Mouse (Mus musculus): Measurements from ENCODE around the gene Stk38. TPM values are rescaled to one million over a fixed set of nuclear protein-coding genes. Genes with fewer than 3 reads are reported as not detected.
"Not testable (repeated sequence)": the region's sequence is repeated elsewhere in the genome, so short reads cannot be mapped to it uniquely, and the experiment has no call there.

Stk38 gene
- polyA plus RNA-seq, 1 experiment from 2014 or later = 90.1 TPM

GRCm38 (mm10) chr17:29043583-29043982 is 35.8 kb upstream of the Stk38 start:
- no peak overlapping the region for H3K27ac ChIP-seq (ENCODE audit: low read depth, low read length)
- peaks cover 59% of the 10 kb centered on the region for H3K36me3 ChIP-seq (ENCODE audit: control insufficient read depth, insufficient read depth, low read length)
- no peaks in the 10 kb centered on the region for H3K9me3 ChIP-seq (ENCODE audit: control insufficient read depth, low read length)
- no peak overlapping the region for H3K9ac ChIP-seq (ENCODE audit: low read depth, low read length)
- no peak overlapping the region for H3K4me2 ChIP-seq
- WGBS = 88% methylated on average over 3 of the region's 3 CpGs
- H3K4me3 ChIP-seq (ENCODE audit: low read depth, low read length) = no peak overlapping the region
- H3K4me1 ChIP-seq (replicated peaks; ENCODE audit: control insufficient read depth, insufficient read depth, low read length) = peaks cover 12% of the 10 kb centered on the region
- no peak for ATAC-seq (replicated peaks; ENCODE audit: low FRiP score)
- no peak for DNase-seq (ENCODE audit: low spot score)
- H3K27me3 ChIP-seq (replicated peaks; ENCODE audit: control insufficient read depth, insufficient read depth, low read length) = no peaks in the 10 kb centered on the region

- no peak for DNase-seq (ENCODE audit: low spot score)
- Histone ChIP-seq H3K36me3 (ENCODE audit: control insufficient read depth, insufficient read depth, low read length) (peaks cover 66% of the 10 kb centered on the region), H3K4me3 (ENCODE audit: low read depth, low read length) (no peak overlapping the region), H3K9me3 (ENCODE audit: control insufficient read depth, low read length) (no peaks in the 10 kb centered on the region), H3K27me3 (replicated peaks; ENCODE audit: control insufficient read depth, insufficient read depth, low read length) (no peaks in the 10 kb centered on the region), H3K4me1 (replicated peaks; ENCODE audit: control insufficient read depth, insufficient read depth, low read length) (peaks cover 12% of the 10 kb centered on the region), H3K4me2 (no peak overlapping the region), H3K27ac (ENCODE audit: low read depth, low read length) (no peak overlapping the region), H3K9ac (ENCODE audit: low read depth, low read length) (no peak overlapping the region)
- ATAC-seq (replicated peaks; ENCODE audit: low FRiP score) = no peak
Observed at GRCm38 (mm10) chr17:29042569-29042968, 34.8 kb upstream of the Stk38 start.

- ATAC-seq (replicated peaks; ENCODE audit: low FRiP score); H3K27me3 ChIP-seq (replicated peaks; ENCODE audit: control insufficient read depth, insufficient read depth, low read length): not testable (repeated sequence)
Observed at GRCm38 (mm10) chr17:29041632-29042031, 33.8 kb upstream of the Stk38 start.

GRCm38 (mm10) chr17:29039351-29039750 is 31.6 kb upstream of the Stk38 start:
- Histone ChIP-seq H3K4me3 (ENCODE audit: low read depth, low read length) (no peak overlapping the region), H3K36me3 (ENCODE audit: control insufficient read depth, insufficient read depth, low read length) (peaks cover 56% of the 10 kb centered on the region), H3K27ac (ENCODE audit: low read depth, low read length) (no peak overlapping the region), H3K4me1 (replicated peaks; ENCODE audit: control insufficient read depth, insufficient read depth, low read length) (peaks cover 31% of the 10 kb centered on the region), H3K27me3 (replicated peaks; ENCODE audit: control insufficient read depth, insufficient read depth, low read length) (no peaks in the 10 kb centered on the region), H3K4me2 (no peak overlapping the region), H3K9me3 (ENCODE audit: control insufficient read depth, low read length) (no peaks in the 10 kb centered on the region), H3K9ac (ENCODE audit: low read depth, low read length) (no peak overlapping the region)
- DNase-seq (ENCODE audit: low spot score) (no peak), ATAC-seq (replicated peaks; ENCODE audit: low FRiP score) (peak; percentile 47; the same call in 1 of the 2 replicates)
- WGBS = 74% methylated on average over 11 of the region's 11 CpGs

More at GRCm38 (mm10) chr17:29041632-29042031, 33.8 kb upstream of the Stk38 start:
- 61% methylated on average over 3 of the region's 3 CpGs for WGBS
- H3K9me3 ChIP-seq (ENCODE audit: control insufficient read depth, low read length); H3K4me3 ChIP-seq (ENCODE audit: low read depth, low read length); H3K4me2 ChIP-seq; H3K27ac ChIP-seq (ENCODE audit: low read depth, low read length); H3K9ac ChIP-seq (ENCODE audit: low read depth, low read length); DNase-seq (ENCODE audit: low spot score): not testable (repeated sequence)
- H3K36me3 ChIP-seq (ENCODE audit: control insufficient read depth, insufficient read depth, low read length) = peaks cover 67% of the 10 kb centered on the region
- H3K4me1 ChIP-seq (replicated peaks; ENCODE audit: control insufficient read depth, insufficient read depth, low read length) = peaks cover 13% of the 10 kb centered on the region

- Histone ChIP-seq H3K27ac (ENCODE audit: low read depth, low read length) (no peak overlapping the region), H3K27me3 (replicated peaks; ENCODE audit: control insufficient read depth, insufficient read depth, low read length) (no peaks in the 10 kb centered on the region), H3K4me1 (replicated peaks; ENCODE audit: control insufficient read depth, insufficient read depth, low read length) (peaks cover 34% of the 10 kb centered on the region), H3K9me3 (ENCODE audit: control insufficient read depth, low read length) (no peaks in the 10 kb centered on the region), H3K9ac (ENCODE audit: low read depth, low read length) (no peak overlapping the region), H3K4me3 (ENCODE audit: low read depth, low read length) (peak overlapping the region; percentile 74), H3K4me2 (peak overlapping the region; percentile 99), H3K36me3 (ENCODE audit: control insufficient read depth, insufficient read depth, low read length) (peaks cover 34% of the 10 kb centered on the region)
- ATAC-seq (replicated peaks; ENCODE audit: low FRiP score) (no peak), DNase-seq (ENCODE audit: low spot score) (no peak)
Observed at GRCm38 (mm10) chr17:29035506-29035905, 27.7 kb upstream of the Stk38 start.

GRCm38 (mm10) chr17:29034264-29034663 is 26.5 kb upstream of the Stk38 start:
- Histone ChIP-seq H3K9ac (ENCODE audit: low read depth, low read length) (peak overlapping the region; percentile 99), H3K9me3 (ENCODE audit: control insufficient read depth, low read length) (no peaks in the 10 kb centered on the region), H3K4me2 (peak overlapping the region; percentile 99), H3K4me1 (replicated peaks; ENCODE audit: control insufficient read depth, insufficient read depth, low read length) (peaks cover 24% of the 10 kb centered on the region), H3K27ac (ENCODE audit: low read depth, low read length) (peak overlapping the region; percentile 99; the same call in 1 of the 2 replicates), H3K36me3 (ENCODE audit: control insufficient read depth, insufficient read depth, low read length) (peaks cover 23% of the 10 kb centered on the region), H3K4me3 (ENCODE audit: low read depth, low read length) (peak overlapping the region; percentile 74), H3K27me3 (replicated peaks; ENCODE audit: control insufficient read depth, insufficient read depth, low read length) (no peaks in the 10 kb centered on the region)
- DNase-seq (ENCODE audit: low spot score) (no peak), ATAC-seq (replicated peaks; ENCODE audit: low FRiP score) (no peak)

- Histone ChIP-seq H3K4me2 (peak overlapping the region; percentile 99), H3K36me3 (ENCODE audit: control insufficient read depth, insufficient read depth, low read length) (peaks cover 22% of the 10 kb centered on the region), H3K9ac (ENCODE audit: low read depth, low read length) (peak overlapping the region; percentile 99), H3K4me3 (ENCODE audit: low read depth, low read length) (peak overlapping the region; percentile 74), H3K27me3 (replicated peaks; ENCODE audit: control insufficient read depth, insufficient read depth, low read length) (no peaks in the 10 kb centered on the region), H3K27ac (ENCODE audit: low read depth, low read length) (peak overlapping the region; percentile 99), H3K9me3 (ENCODE audit: control insufficient read depth, low read length) (no peaks in the 10 kb centered on the region), H3K4me1 (replicated peaks; ENCODE audit: control insufficient read depth, insufficient read depth, low read length) (peaks cover 23% of the 10 kb centered on the region)
- under 1% methylated on average over 6 of the region's 6 CpGs for WGBS
- DNase-seq (ENCODE audit: low spot score) (no peak), ATAC-seq (replicated peaks; ENCODE audit: low FRiP score) (no peak)
Observed at GRCm38 (mm10) chr17:29033569-29034061, 25.8 kb upstream of the Stk38 start.

- peaks cover 23% of the 10 kb centered on the region for H3K4me1 ChIP-seq (replicated peaks; ENCODE audit: control insufficient read depth, insufficient read depth, low read length)
- peak within 1 kb of the TSS; percentile 99 for H3K27ac ChIP-seq (ENCODE audit: low read depth, low read length)
- H3K4me2 ChIP-seq = peak within 1 kb of the TSS; percentile 99
- peak; percentile 99 for DNase-seq (ENCODE audit: low spot score)
- WGBS = under 1% methylated on average over 77 of the region's 77 CpGs
- H3K36me3 ChIP-seq (ENCODE audit: control insufficient read depth, insufficient read depth, low read length) = peaks cover 13% of the 10 kb centered on the region
- peak within 1 kb of the TSS; percentile 74 for H3K4me3 ChIP-seq (ENCODE audit: low read depth, low read length)
- no peaks in the 10 kb centered on the region for H3K9me3 ChIP-seq (ENCODE audit: control insufficient read depth, low read length)
- no peaks in the 10 kb centered on the region for H3K27me3 ChIP-seq (replicated peaks; ENCODE audit: control insufficient read depth, insufficient read depth, low read length)
- ATAC-seq (replicated peaks; ENCODE audit: low FRiP score) = peak; percentile 96
- peak within 1 kb of the TSS; percentile 99 for H3K9ac ChIP-seq (ENCODE audit: low read depth, low read length)
Observed at GRCm38 (mm10) chr17:29032274-29033069, 24.7 kb upstream of the Stk38 start, which contains the start of gene Srsf3. TSS of gene Srsf3 (plus strand) at chr17:29032628.

All from liver, embryonic 11.5 days (tissue).